In the genomic region with DNA sequence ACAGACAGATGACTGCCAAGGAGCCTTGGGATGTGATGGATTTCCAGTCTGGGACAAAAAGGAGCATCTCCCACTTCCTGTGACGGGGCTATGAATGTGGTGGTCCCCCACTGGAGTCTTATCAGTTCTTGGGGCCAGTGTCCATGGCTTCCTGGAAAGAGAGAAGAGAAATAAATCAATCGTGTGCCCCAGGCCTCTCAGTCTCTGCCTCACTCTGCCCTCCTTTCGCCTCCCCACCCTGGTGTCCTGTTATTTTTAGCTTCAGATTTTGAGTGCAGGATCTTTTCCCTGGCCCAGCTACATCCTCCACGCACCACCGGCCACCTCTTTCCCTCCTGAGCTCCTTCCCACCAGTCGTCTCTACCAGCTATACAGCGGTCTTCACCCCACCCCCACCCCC, we compare ENCODE assay signal across 9 mouse cellular contexts. TPM values are rescaled to one million over a fixed set of nuclear protein-coding genes. Genes with fewer than 3 reads are reported as not detected.
A peak's percentile ranks its signal among the peaks of the same experiment; 100 is the strongest.
DNase-seq lines count a peak whose midpoint lies in the region; ATAC-seq and TF ChIP-seq lines count a peak whose summit lies in the region.
"Had no signal": no experiment of that assay in that cellular context is flagged by ENCODE, and none has a peak within 500 bp of the region (broad histone marks: within the 10 kb centered on the region; RNA-seq: fewer than 3 reads in every experiment).

No protein-coding gene starts in this region.

- no peak overlapping the region for H3ac ChIP-seq in myocyte (ENCODE audit: control insufficient read depth, insufficient read length)

- no peak for ATAC-seq in kidney, postnatal 0 days (replicated peaks; ENCODE audit: low FRiP score, low read depth)
- ATAC-seq in embryonic facial prominence, embryonic 14.5 days (ENCODE audit: low read depth): no peak
- ATAC-seq in hindbrain, embryonic 16.5 days: no peak

- H3K27me3 ChIP-seq in kidney, postnatal 0 days (ENCODE audit: insufficient read depth, low read length): no peaks in the 10 kb centered on the region
- H3K27me3 ChIP-seq in embryonic facial prominence, embryonic 14.5 days (replicated peaks; ENCODE audit: control insufficient read depth, insufficient read depth, low read length): no peaks in the 10 kb centered on the region
- no peaks in the 10 kb centered on the region for H3K27me3 ChIP-seq in hindbrain, embryonic 16.5 days (replicated peaks; ENCODE audit: control insufficient read depth, insufficient read depth, low read length)
- no peaks in the 10 kb centered on the region for H3K27me3 ChIP-seq in myocyte (ENCODE audit: control insufficient read depth, insufficient read depth, insufficient read length)

- TF ChIP-seq POLR2A in myocyte (IDR thresholded peaks at IDR 0.05; ENCODE audit: insufficient read length, low read depth): no peak

- no peak overlapping the region; the same call in 1 of the 2 replicates for H3K9ac ChIP-seq in kidney, postnatal 0 days (ENCODE audit: low read depth, low read length)
- H3K9ac ChIP-seq in embryonic facial prominence, embryonic 14.5 days (ENCODE audit: low read depth, low read length): peak overlapping the region; percentile 69
- H3K9ac ChIP-seq in hindbrain, embryonic 16.5 days (ENCODE audit: low read depth, low read length): peak overlapping the region; percentile 84

- no peaks in the 10 kb centered on the region for H3K9me3 ChIP-seq in kidney, postnatal 0 days (replicated peaks; ENCODE audit: low read length)
- no peaks in the 10 kb centered on the region for H3K9me3 ChIP-seq in embryonic facial prominence, embryonic 14.5 days (ENCODE audit: control insufficient read depth, low read length)
- no peaks in the 10 kb centered on the region for H3K9me3 ChIP-seq in hindbrain, embryonic 16.5 days (ENCODE audit: control insufficient read depth, low read length)

- TF ChIP-seq CTCF in kidney, postnatal 0 days (IDR thresholded peaks at IDR 0.05; ENCODE audit: low read depth): no peak

- H3K79me2 ChIP-seq in myocyte (ENCODE audit: control insufficient read depth, insufficient read depth): no peaks in the 10 kb centered on the region

- no peak overlapping the region for H3K27ac ChIP-seq in kidney, postnatal 0 days
- H3K27ac ChIP-seq in embryonic facial prominence, embryonic 14.5 days (replicated peaks; ENCODE audit: low read depth, low read length): no peak overlapping the region
- peak overlapping the region; percentile 75 for H3K27ac ChIP-seq in hindbrain, embryonic 16.5 days (ENCODE audit: low read depth, low read length)

- H3K36me3 ChIP-seq in kidney, postnatal 0 days (ENCODE audit: insufficient read depth, low read length): no peaks in the 10 kb centered on the region
- H3K36me3 ChIP-seq in embryonic facial prominence, embryonic 14.5 days (ENCODE audit: control insufficient read depth, insufficient read depth, low read length): no peaks in the 10 kb centered on the region
- 0 out of 2 replicates have a peak, but pooled peaks cover 2% of the 10 kb centered on the region for H3K36me3 ChIP-seq in hindbrain, embryonic 16.5 days (ENCODE audit: control insufficient read depth, insufficient read depth, low read length)
- no peaks in the 10 kb centered on the region for H3K36me3 ChIP-seq in myocyte (ENCODE audit: control insufficient read depth, insufficient read depth)

- H3K4me1 ChIP-seq in kidney, postnatal 0 days (replicated peaks; ENCODE audit: insufficient read depth, low read length): peaks cover 24% of the 10 kb centered on the region
- H3K4me1 ChIP-seq in embryonic facial prominence, embryonic 14.5 days (ENCODE audit: control insufficient read depth, insufficient read depth, low read length): peaks cover 14% of the 10 kb centered on the region
- peaks cover 20% of the 10 kb centered on the region for H3K4me1 ChIP-seq in hindbrain, embryonic 16.5 days (ENCODE audit: control insufficient read depth, insufficient read depth, low read depth, low read length)

- 42% methylated on average over 7 of the region's 7 CpGs for WGBS in kidney, postnatal 0 days
- WGBS in embryonic facial prominence, embryonic 14.5 days: 60% methylated on average over 7 of the region's 7 CpGs
- WGBS in hindbrain, embryonic 16.5 days: 55% methylated on average over 7 of the region's 7 CpGs

- no peak for DNase-seq in kidney, postnatal 0 days (ENCODE audit: low spot score)
- no peak for DNase-seq in kidney, postnatal 10 days
- no peak for DNase-seq in embryonic facial prominence, embryonic 14.5 days (ENCODE audit: low spot score)
- no peak for DNase-seq in ovary, postnatal 14 days (ENCODE audit: low spot score)
- no peak for DNase-seq in urinary bladder, postnatal 14 days (ENCODE audit: low spot score)
- no peak for DNase-seq in layer of hippocampus, postnatal 14 days (ENCODE audit: low spot score in 2 of 2)

- H3K4me2 ChIP-seq in kidney, postnatal 0 days (ENCODE audit: low read length): peak overlapping the region; percentile 91
- H3K4me2 ChIP-seq in embryonic facial prominence, embryonic 14.5 days (ENCODE audit: low read depth, low read length): peak overlapping the region; percentile 91
- peak overlapping the region; percentile 82 for H3K4me2 ChIP-seq in hindbrain, embryonic 16.5 days (ENCODE audit: low read length)
- H3K4me2 ChIP-seq in myocyte (ENCODE audit: low read depth): peak overlapping the region; percentile 89

- peak overlapping the region; percentile 56 for H3K4me3 ChIP-seq in kidney, postnatal 0 days (replicated peaks; ENCODE audit: low read depth, low read length)
- H3K4me3 ChIP-seq in embryonic facial prominence, embryonic 14.5 days (ENCODE audit: low read depth, low read length): peak overlapping the region; percentile 60
- H3K4me3 ChIP-seq in hindbrain, embryonic 16.5 days (ENCODE audit: low read length): peak overlapping the region; percentile 63
- peak overlapping the region; percentile 47 for H3K4me3 ChIP-seq in myocyte

TF ChIP-seq in myocyte, 11 proteins besides CTCF, POLR2A, EP300 and RAD21:
- TF ChIP-seq MYOG (IDR thresholded peaks at IDR 0.05; ENCODE audit: control insufficient read depth in 1 of 3, insufficient read depth in 1 of 3, insufficient read length in 2 of 3, low read depth in 2 of 3) (no peak), MAX (IDR thresholded peaks at IDR 0.05; ENCODE audit: low read depth) (no peak), POLR2AphosphoS2 (IDR thresholded peaks at IDR 0.05; ENCODE audit: insufficient read length, low read depth) (no peak), TCF3 (IDR thresholded peaks at IDR 0.05; ENCODE audit: insufficient read length, low read depth) (no peak), E2F4 (IDR thresholded peaks at IDR 0.05; ENCODE audit: insufficient read depth) (no peak), TCF12 (IDR thresholded peaks at IDR 0.05; ENCODE audit: insufficient read depth, poor library complexity, severe bottlenecking) (no peak), MYOD1 (IDR thresholded peaks at IDR 0.05; ENCODE audit: control insufficient read depth in 1 of 3, insufficient read length in 2 of 3, low read depth in 2 of 3) (no peak), SRF (IDR thresholded peaks at IDR 0.05; ENCODE audit: control insufficient read depth, insufficient read length, low read depth) (no peak), CEBPB (IDR thresholded peaks at IDR 0.05; ENCODE audit: insufficient read depth, poor library complexity, severe bottlenecking) (no peak), REST (IDR thresholded peaks at IDR 0.05; ENCODE audit: insufficient read depth, insufficient read length) (no peak), USF1 (IDR thresholded peaks at IDR 0.05; ENCODE audit: low read depth) (no peak)
TF ChIP-seq in myocyte: peak in this region for 0.

RNA-seq across cellular contexts. Expression of a gene that starts 0.5 kb away (rescaled TPM):
- polyA plus RNA-seq in kidney, postnatal 0 days (2015; fragmentation: Nextera tagmentation; extraction: Ambion mirVana): 7.6 TPM in 2 replicates
- 10.4 and 11.2 TPM in 2 replicates for polyA plus RNA-seq in embryonic facial prominence, embryonic 14.5 days (2014; fragmentation: Nextera tagmentation; extraction: Ambion mirVana)
- 192 and 210 TPM in 2 replicates for polyA plus RNA-seq in hindbrain, embryonic 16.5 days (2015; fragmentation: Nextera tagmentation; extraction: Ambion mirVana)
- 19.5 TPM for polyA plus RNA-seq in myocyte (2012; fragmentation: generic; extraction: Trizol)
- total RNA-seq in layer of hippocampus, postnatal 14 days (2021): 100 to 1,000 TPM; 667 to 671 TPM
- total RNA-seq: neutrophil, adult 5-6 weeks had no signal

RNA-seq across cellular contexts. Expression of a gene that starts 9.5 kb away (rescaled TPM):
- 0.43 and 0.59 TPM in 2 replicates for polyA plus RNA-seq in kidney, postnatal 0 days (2015; fragmentation: Nextera tagmentation; extraction: Ambion mirVana)
- polyA plus RNA-seq in embryonic facial prominence, embryonic 14.5 days (2014; fragmentation: Nextera tagmentation; extraction: Ambion mirVana): 1.9 and 13.2 TPM in 2 replicates
- polyA plus RNA-seq in hindbrain, embryonic 16.5 days (2015; fragmentation: Nextera tagmentation; extraction: Ambion mirVana): 4.0 and 5.3 TPM in 2 replicates
- polyA plus RNA-seq in myocyte (2012; fragmentation: generic; extraction: Trizol): 0.13 TPM
- total RNA-seq in layer of hippocampus, postnatal 14 days (2021): 1 to 10 TPM; 1.6 to 3.4 TPM

RNA-seq across cellular contexts. Expression of a gene that starts 13.7 kb away (rescaled TPM):
- 13.0 and 13.7 TPM in 2 replicates for polyA plus RNA-seq in kidney, postnatal 0 days (2015; fragmentation: Nextera tagmentation; extraction: Ambion mirVana)
- 13.8 and 14.9 TPM in 2 replicates for polyA plus RNA-seq in embryonic facial prominence, embryonic 14.5 days (2014; fragmentation: Nextera tagmentation; extraction: Ambion mirVana)
- polyA plus RNA-seq in hindbrain, embryonic 16.5 days (2015; fragmentation: Nextera tagmentation; extraction: Ambion mirVana): 24.7 and 28.5 TPM in 2 replicates
- 39.4 TPM for polyA plus RNA-seq in myocyte (2012; fragmentation: generic; extraction: Trizol)
- 100 to 1,000 TPM; 147 to 149 TPM for total RNA-seq in layer of hippocampus, postnatal 14 days (2021)

RNA-seq across cellular contexts. Expression of a gene that starts 14.2 kb away (rescaled TPM):
- polyA plus RNA-seq in kidney, postnatal 0 days (2015; fragmentation: Nextera tagmentation; extraction: Ambion mirVana): not detected in 2 replicates
- polyA plus RNA-seq in embryonic facial prominence, embryonic 14.5 days (2014; fragmentation: Nextera tagmentation; extraction: Ambion mirVana): not detected in 2 replicates
- polyA plus RNA-seq in hindbrain, embryonic 16.5 days (2015; fragmentation: Nextera tagmentation; extraction: Ambion mirVana): not detected in 2 replicates
- not detected for polyA plus RNA-seq in myocyte (2012; fragmentation: generic; extraction: Trizol)
- 1 to 10 TPM in 1 of 2 experiments, not detected in 1; 1.3 TPM for total RNA-seq in layer of hippocampus, postnatal 14 days (2021)
- total RNA-seq: neutrophil, adult 5-6 weeks had no signal

RNA-seq across cellular contexts. Expression of a gene that starts 28.8 kb away (rescaled TPM):
- polyA plus RNA-seq in kidney, postnatal 0 days (2015; fragmentation: Nextera tagmentation; extraction: Ambion mirVana): 549 and 600 TPM in 2 replicates
- 392 and 415 TPM in 2 replicates for polyA plus RNA-seq in embryonic facial prominence, embryonic 14.5 days (2014; fragmentation: Nextera tagmentation; extraction: Ambion mirVana)
- polyA plus RNA-seq in hindbrain, embryonic 16.5 days (2015; fragmentation: Nextera tagmentation; extraction: Ambion mirVana): 587 and 645 TPM in 2 replicates
- 287 TPM for polyA plus RNA-seq in myocyte (2012; fragmentation: generic; extraction: Trizol)
- total RNA-seq in layer of hippocampus, postnatal 14 days (2021): 100 to 1,000 TPM; 297 to 325 TPM
